Mouse (Mus musculus) bone marrow macrophage, adult 2 months (primary cell): Measurements from ENCODE around the gene Cd200.

Source experiments
- CTCF ChIP-seq: IDR thresholded peaks from 2 replicates; pipeline ENCODE4 v1.5.1; 2012; ENCODE audit warnings: low read depth, mild to moderate bottlenecking, low read length, moderate library complexity
- POLR2A ChIP-seq: IDR thresholded peaks from 2 replicates; pipeline ENCODE4 v1.6.1; 2012; ENCODE audit warnings: mild to moderate bottlenecking, low read depth, low read length, borderline replicate concordance

DNA sequence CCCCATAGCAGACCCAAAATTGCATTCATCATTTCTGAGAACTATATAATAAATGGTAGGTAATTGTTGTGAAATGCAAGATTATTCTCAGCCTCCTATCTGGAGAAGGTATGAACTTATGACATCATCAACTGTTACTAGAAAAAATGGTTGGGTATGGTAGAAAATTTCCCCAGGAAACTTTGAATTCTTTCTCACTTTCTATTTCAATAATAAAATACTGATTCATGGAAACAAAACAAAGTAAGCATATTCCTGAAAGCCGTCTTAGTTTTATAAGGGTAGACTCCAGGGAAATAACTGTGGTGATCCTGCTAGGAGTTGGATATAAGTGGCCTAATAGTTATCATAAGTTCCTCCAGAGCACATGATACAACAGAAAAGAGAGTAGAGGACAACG, 19.8 kb downstream of the Cd200 start:
- no peak for TF ChIP-seq CTCF
- no peak for TF ChIP-seq POLR2A
